ENCODE assay signal across 17 mouse cellular contexts in the genomic region with DNA sequence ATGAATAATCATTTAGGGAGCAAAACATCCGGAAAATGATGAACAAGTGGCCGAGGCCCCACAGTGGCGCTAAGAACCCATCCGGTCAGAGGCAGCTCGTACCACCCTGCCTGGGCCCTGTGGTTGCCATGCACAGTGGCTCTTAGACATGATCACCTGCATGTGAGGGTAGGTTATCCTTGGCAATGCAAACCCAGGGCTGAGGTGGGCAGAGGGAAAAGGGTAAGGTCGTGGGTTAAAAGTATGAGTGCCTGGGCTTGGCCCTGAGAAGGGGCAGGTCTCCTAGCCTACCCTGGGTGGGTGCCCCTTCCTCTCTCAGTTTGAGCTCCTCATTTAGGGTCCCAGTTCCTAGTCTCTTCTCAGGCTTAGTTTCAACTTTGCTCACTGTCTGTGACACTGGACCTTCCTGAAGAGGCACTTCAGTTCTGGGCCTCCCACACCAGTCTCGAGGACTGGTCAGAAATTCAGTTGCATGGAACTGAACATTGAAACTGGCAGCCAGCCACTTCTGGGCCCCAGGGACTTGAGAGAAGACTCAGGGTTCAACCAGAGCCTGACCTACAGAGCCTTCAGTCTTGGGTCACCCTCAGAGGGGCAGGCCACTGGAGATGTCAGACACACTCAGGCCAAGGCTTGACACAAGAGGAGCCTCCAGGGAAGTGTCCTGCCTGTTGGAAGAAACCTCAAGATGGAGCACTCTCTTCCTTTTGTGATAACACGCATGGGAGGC. TPM values are rescaled to one million over a fixed set of nuclear protein-coding genes. Genes with fewer than 3 reads are reported as not detected.
A peak's percentile ranks its signal among the peaks of the same experiment; 100 is the strongest.
DNase-seq lines count a peak whose midpoint lies in the region; ATAC-seq lines count a peak whose summit lies in the region.
"Had no signal": no experiment of that assay in that cellular context is flagged by ENCODE, and none has a peak within 500 bp of the region (broad histone marks: within the 10 kb centered on the region; RNA-seq: fewer than 3 reads in every experiment).

No protein-coding gene starts in this region.

- no peaks in the 10 kb centered on the region for H3K9me3 ChIP-seq in hindbrain, embryonic 16.5 days (ENCODE audit: control insufficient read depth, low read length)
- H3K9me3 ChIP-seq: neural tube, embryonic 13.5 days had no signal

- no peaks in the 10 kb centered on the region for H3K36me3 ChIP-seq in hindbrain, embryonic 16.5 days (ENCODE audit: control insufficient read depth, insufficient read depth, low read length)
- H3K36me3 ChIP-seq: neural tube, embryonic 13.5 days had no signal

- no peak for ATAC-seq in hindbrain, embryonic 16.5 days
- ATAC-seq: forebrain, postnatal 0 days had no signal

- H3K4me2 ChIP-seq in hindbrain, embryonic 16.5 days (ENCODE audit: low read length) = no peak overlapping the region
- H3K4me2 ChIP-seq: neural tube, embryonic 13.5 days had no signal

- no peaks in the 10 kb centered on the region for H3K27me3 ChIP-seq in hindbrain, embryonic 16.5 days (replicated peaks; ENCODE audit: control insufficient read depth, insufficient read depth, low read length)
- H3K27me3 ChIP-seq: neural tube, embryonic 13.5 days had no signal

- WGBS in hindbrain, embryonic 16.5 days = 89% methylated on average over 8 of the region's 8 CpGs

- DNase-seq in gastrocnemius, adult 18-20 months (ENCODE audit: low spot score) = peak; percentile 43
- DNase-seq in gastrocnemius, postnatal 4 days (ENCODE audit: low spot score in 2 of 2) = no peak
- peak; percentile 22 for DNase-seq in layer of hippocampus, adult 9-11 months
- DNase-seq in layer of hippocampus, adult 18-20 months (ENCODE audit: low spot score in 2 of 2) = no peak
- DNase-seq in A20 (ENCODE audit: low read depth, low spot score) = peak; percentile 24
- peak; percentile 52 for DNase-seq in kidney, postnatal 14 days
- DNase-seq in embryo, embryonic 9.5 days (ENCODE audit: extremely low spot score) = no peak
- DNase-seq: cerebellum, adult 18-20 months; forebrain, postnatal 0 days; retina, postnatal 1 day; thymus, adult 2 months had no signal

- H3K27ac ChIP-seq in hindbrain, embryonic 16.5 days (ENCODE audit: low read depth, low read length) = no peak overlapping the region
- H3K27ac ChIP-seq: neural tube, embryonic 13.5 days had no signal

- H3K4me3 ChIP-seq in hindbrain, embryonic 16.5 days (ENCODE audit: low read length) = no peak overlapping the region
- H3K4me3 ChIP-seq: erythroblast, embryonic 14.5 days; neural tube, embryonic 13.5 days had no signal

- no peaks in the 10 kb centered on the region for H3K4me1 ChIP-seq in hindbrain, embryonic 16.5 days (ENCODE audit: control insufficient read depth, insufficient read depth, low read depth, low read length)

- H3K9ac ChIP-seq in hindbrain, embryonic 16.5 days (ENCODE audit: low read depth, low read length) = no peak overlapping the region
- H3K9ac ChIP-seq: forebrain, postnatal 0 days; neural tube, embryonic 13.5 days had no signal

RNA-seq across cellular contexts. Expression of gene Ankdd1a, which starts 18.1 kb away (rescaled TPM):
- not detected for total RNA-seq in gastrocnemius, adult 18-20 months (2021)
- not detected for total RNA-seq in gastrocnemius, postnatal 4 days (2021)
- total RNA-seq in layer of hippocampus, adult 18-20 months (2021) = 1 to 10 TPM; 3.6 to 3.7 TPM
- 1.1 and 1.2 TPM in 2 replicates for polyA plus RNA-seq in hindbrain, embryonic 16.5 days (2015; fragmentation: Nextera tagmentation; extraction: Ambion mirVana)
- total RNA-seq: granulocyte monocyte progenitor cell, adult 5-6 weeks; hematopoietic stem cell, adult 5-6 weeks had no signal
- polyA plus RNA-seq: erythroblast, embryonic 14.5 days; intestine, embryonic 14.5 days had no signal

RNA-seq across cellular contexts. Expression of gene Plekho2, which starts 41.8 kb away (rescaled TPM):
- 1 to 10 TPM; 2.2 to 5.4 TPM for total RNA-seq in gastrocnemius, adult 18-20 months (2021)
- total RNA-seq in gastrocnemius, postnatal 4 days (2021) = 10 to 100 TPM; 23.6 to 26.0 TPM
- 10 to 100 TPM in 1 of 2 experiments, 1 to 10 TPM in 1; 7.7 to 11.7 TPM for total RNA-seq in layer of hippocampus, adult 18-20 months (2021)
- 7.1 and 8.0 TPM in 2 replicates for polyA plus RNA-seq in hindbrain, embryonic 16.5 days (2015; fragmentation: Nextera tagmentation; extraction: Ambion mirVana)

RNA-seq across cellular contexts. Expression of gene Pif1, which starts 48.9 kb away (rescaled TPM):
- not detected for total RNA-seq in gastrocnemius, adult 18-20 months (2021)
- total RNA-seq in gastrocnemius, postnatal 4 days (2021) = 1 to 10 TPM; 3.0 TPM
- total RNA-seq in layer of hippocampus, adult 18-20 months (2021) = under 1 TPM in 1 of 2 experiments, not detected in 1; 0.12 TPM
- polyA plus RNA-seq in hindbrain, embryonic 16.5 days (2015; fragmentation: Nextera tagmentation; extraction: Ambion mirVana) = 3.2 and 4.3 TPM in 2 replicates

Comparison
In these comparisons a context has a peak if more than half of its experiments do, and no peak if none do; other contexts are left out.
1. DNase-seq: peak in gastrocnemius, adult 18-20 months (single experiment), layer of hippocampus, adult 9-11 months (single experiment), A20 (single experiment) and kidney, postnatal 14 days (single experiment); none in gastrocnemius, postnatal 4 days (0 of 2), layer of hippocampus, adult 18-20 months (0 of 2) and embryo, embryonic 9.5 days (single experiment).
2. RNA of gene Ankdd1a, which starts 18.1 kb away (total RNA-seq): 3.6 to 3.7 TPM in layer of hippocampus, adult 18-20 months; not detected in gastrocnemius, postnatal 4 days and not detected in gastrocnemius, adult 18-20 months; every median in the first group is over 4 times any median in the second.